Mouse (Mus musculus) brain, embryonic 14.5 days (tissue): ENCODE results near the gene Rbm4b.

Source experiments
- CTCF ChIP-seq: fragments of 200-500 bp; IDR thresholded peaks from 2 replicates; pipeline ENCODE4 v1.5.1; 2012; ENCODE audit warnings: inconsistent platforms, mild to moderate bottlenecking, moderate library complexity, borderline replicate concordance; ENCODE audit not compliant: insufficient read depth, insufficient read length; ENCODE audit errors: extremely low read depth
- POLR2A ChIP-seq: fragments of 200-500 bp; IDR thresholded peaks from 2 replicates; pipeline ENCODE4 v1.6.1; 2012; ENCODE audit warnings: mild to moderate bottlenecking, inconsistent platforms, borderline replicate concordance; ENCODE audit not compliant: poor library complexity, insufficient read depth, insufficient read length, severe bottlenecking; ENCODE audit errors: extremely low read depth

DNA sequence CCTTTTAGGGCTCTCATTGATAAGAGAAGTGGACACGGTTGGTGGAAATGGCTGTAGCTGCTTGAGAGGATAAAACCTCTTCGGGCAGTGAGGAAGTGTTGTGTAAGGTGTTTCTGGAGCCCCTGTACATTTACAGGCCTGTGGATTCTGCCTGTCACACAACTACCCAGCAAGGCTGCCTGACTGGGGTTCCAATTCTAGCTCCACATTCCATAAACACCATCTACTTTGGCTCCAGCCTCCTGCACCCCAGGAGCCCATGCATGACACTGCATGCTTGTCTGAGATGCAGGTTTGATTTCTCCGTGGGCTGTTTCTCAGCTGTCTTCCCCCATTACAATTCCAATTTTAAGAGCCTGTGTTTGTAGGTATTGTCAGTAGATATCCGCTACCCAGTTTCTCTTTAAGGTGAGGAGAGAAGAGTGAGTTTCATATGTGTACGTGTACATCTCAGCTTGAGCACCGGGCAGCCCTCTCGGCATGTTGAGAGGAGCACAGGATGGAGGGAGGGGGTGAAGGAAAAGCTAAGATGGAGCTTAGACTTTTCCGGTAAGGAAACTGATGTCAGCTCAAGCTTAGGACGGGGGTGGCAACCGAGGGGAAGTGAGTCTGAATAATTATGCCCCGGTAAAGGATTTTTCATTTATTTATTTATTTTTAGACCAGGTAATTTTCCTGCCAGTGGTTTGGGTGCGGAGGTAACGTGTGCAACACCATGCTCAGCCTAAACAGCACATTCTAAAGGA lies 43.3 kb upstream of the Rbm4b start:
- no peak for TF ChIP-seq CTCF
- TF ChIP-seq POLR2A, result no peak
